Mouse (Mus musculus): Measurements from ENCODE around the gene Zdhhc14.

- TF ChIP-seq CTCF (IDR thresholded peaks at IDR 0.05; ENCODE audit: low read depth) = no peak
- no peak for TF ChIP-seq EP300 (IDR thresholded peaks at IDR 0.05; ENCODE audit: low read depth)
Observed at GRCm38 (mm10) chr17:5741061-5741460, 248.7 kb downstream of the Zdhhc14 start.
